Mouse (Mus musculus) layer of hippocampus, adult 9-10 months (tissue): Measurements from ENCODE around the gene Cmya5.
"Not testable (repeated sequence)": the region's sequence is repeated elsewhere in the genome, so short reads cannot be mapped to it uniquely, and the experiment has no call there.

Source experiments
- DNase-seq: peaks from one replicate; pipeline ENCODE4 v3.0.0; 2022; ENCODE audit warnings: low spot score

Gene Cmya5

DNA sequence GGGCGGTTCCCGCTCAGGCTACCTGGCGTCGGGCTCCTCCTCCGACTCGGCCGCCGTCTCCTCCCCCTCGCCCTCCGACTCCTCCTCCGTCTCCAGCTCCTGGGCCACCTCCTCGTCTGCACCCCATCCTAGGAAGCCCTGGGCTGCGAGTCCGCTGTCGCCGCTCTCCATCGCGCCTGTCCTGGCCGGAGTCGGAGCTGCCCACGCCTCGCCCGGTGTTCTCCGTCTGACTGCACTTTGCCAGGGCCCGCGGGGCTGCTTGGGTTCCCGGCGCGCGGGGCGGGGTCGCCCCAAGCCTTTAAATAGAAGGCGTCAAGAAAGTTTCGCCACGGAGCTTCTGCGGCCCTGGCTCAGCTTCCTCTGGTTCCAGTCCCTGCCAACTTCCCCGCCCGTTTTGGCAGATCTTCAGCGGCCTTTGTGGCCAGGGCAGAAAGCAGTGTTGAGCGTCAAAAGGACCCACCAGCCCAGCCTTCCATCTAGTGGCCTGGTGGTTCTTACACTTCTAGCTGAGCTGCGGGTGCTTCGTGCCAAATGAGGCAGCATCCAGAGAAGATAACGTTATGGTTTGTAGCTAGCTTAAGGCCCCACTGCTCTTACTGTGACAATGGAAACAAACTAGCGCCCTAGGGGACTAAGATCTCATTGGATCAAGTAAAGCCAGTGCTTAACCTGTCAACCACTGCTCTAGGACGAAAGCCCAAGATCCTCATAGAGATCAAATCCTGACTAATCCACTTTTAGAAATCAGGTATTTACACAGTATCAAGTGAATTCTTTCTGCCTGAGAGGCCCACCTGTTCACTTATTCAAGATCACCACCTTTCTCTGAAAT, at the start of gene Cmya5:
Gene Cmya5 (minus strand): TSS at position 389 of the 832 bp plus-strand sequence.
- DNase-seq, result peak; percentile 61

- DNase-seq, result no peak
Observed at GRCm38 (mm10) chr13:93192646-93193026, 48.1 kb upstream of the Cmya5 start.

- DNase-seq, result peak; percentile 82
Observed at GRCm38 (mm10) chr13:93191831-93192645, 47.5 kb upstream of the Cmya5 start, which contains the start of gene Tent2. TSS of gene Tent2 (minus strand) at chr13:93192385.

DNA sequence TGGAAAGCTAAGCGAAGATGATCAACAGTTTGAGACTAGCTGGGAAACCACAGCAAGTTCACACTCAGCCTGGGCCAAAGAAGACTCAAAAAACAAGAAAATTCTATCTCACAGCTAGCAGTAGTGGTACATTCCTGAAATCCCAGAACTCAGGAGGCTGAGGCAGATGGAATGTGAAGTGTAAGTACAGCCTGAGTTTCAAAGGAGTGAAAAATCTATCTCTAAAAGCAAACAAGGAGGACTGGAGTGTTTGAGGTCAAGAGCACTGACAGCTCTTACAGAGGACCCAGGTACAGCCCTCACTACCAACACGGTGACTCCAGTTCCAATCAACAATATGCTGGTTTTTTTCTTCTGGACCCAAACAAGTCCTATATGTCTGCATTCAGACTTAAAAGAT, 44.9 kb upstream of the Cmya5 start:
- DNase-seq, result no peak

DNA sequence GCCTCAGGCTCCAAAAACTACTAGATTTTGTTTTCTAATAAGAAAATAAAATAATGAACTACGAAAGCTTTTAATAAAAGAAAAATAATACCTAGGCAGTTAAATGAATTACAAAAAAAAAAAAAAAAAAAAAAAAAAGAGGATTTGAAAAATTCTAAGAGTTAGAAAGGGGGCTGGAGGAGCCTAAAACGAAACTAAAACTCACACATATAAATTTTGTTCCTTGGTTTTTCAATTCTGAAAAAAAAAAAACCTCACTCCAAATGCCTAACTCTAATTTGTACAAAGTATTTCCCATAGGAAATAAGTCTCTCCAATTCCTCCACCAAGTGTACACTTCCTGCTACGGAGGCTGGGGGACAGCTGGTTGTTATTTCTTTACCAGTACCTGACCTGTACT, 44.2 kb upstream of the Cmya5 start:
- no peak for DNase-seq

DNA sequence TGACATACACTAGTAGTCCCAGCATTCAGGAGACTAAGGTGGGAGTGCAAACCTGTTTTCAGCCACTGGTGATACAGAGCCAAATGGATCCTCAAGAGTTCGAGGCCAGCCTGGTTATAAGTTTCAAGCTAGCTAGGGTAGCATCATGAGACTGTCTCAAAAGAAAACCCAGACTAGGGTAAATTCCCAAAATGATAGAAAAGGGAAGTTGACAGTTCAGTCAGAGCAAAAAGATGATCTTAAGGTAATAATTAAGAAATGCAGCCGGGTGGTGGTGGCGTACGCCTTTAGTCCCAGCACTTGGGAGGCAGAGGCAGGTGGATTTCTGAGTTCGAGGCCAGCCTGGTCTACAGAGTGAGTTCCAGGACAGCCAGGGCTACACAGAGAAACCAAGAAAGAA, 43.3 kb upstream of the Cmya5 start:
- DNase-seq, result not testable (repeated sequence)

DNA sequence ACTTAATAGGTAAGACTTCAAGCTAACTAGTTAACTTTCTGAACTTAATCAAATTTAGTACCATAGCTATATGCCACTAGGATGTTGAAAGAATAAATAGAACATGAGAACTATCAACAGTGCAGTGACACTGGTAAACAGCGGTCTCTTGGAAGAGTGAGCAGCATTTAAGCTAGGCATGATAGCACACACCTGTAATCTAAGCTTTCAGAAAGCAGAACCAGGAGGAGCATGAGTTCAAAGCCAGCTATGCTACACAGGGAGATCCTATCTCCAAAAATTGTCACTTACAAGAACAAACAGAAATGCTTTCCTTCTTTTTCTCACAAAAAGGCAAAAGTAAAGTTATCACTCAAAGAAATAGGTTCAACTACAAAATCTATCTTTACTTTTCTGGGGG, 35.8 kb upstream of the Cmya5 start:
- no peak for DNase-seq

GRCm38 (mm10) chr13:93179522-93179921, 35.0 kb upstream of the Cmya5 start:
- DNase-seq, result no peak

DNA sequence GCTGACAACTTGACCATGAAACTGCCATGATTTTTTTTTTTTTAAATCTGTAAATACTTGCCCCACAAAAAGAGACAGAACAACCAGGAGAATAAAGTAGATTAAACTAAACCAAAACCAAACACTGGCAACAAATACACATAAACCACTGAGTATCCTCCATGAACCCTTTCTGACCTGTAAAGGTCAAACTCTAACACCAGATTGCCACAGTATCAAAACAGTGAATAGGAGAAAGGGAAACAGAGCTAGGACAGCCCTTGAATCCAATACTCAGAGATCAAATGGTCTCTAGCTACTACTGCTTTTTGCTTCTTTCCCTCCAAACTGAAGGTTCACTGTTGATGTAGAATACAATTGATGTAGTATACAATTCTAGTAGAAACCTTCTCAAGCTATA, 33.0 kb upstream of the Cmya5 start:
- no peak for DNase-seq

- no peak for DNase-seq
Observed at GRCm38 (mm10) chr13:93163303-93163702, 18.8 kb upstream of the Cmya5 start.

DNA sequence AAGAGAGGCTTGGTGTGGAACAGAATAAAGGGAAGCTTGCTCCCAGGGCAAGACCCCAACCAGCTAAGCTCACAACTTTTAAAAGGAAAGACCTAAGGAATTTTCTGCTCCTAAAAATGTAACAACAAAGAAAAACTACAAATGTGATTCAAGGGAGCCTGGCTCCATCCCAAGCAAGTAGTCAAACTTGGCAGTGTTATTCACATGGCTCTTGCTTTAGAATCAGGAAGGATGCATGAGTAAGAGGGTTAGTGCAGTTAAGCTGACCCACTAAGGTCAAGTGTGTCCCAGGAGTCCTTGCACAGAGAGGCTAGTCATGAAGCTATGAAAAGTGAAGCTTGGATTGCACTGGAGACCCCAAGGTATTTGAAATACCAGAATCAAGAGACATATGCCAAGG, 17.9 kb upstream of the Cmya5 start:
- DNase-seq, result no peak

DNA sequence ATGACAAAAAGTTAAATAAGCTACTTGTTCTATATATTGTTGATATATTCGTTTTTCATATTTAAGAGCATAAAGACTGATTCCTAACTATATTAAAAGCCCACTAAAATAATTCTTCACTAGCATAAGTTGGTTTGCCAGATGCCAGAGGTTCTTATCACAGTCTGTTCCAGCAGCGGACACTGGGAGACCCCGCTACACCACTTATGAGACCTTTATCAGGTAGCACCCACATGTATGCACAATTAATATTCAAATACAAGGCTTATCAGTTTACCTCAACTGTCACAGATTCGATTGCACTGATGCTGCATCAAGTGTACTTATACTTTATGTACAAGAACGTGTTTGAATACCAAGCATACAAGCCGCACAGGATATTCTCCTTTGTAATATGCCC, 13.7 kb upstream of the Cmya5 start:
- no peak for DNase-seq

DNA sequence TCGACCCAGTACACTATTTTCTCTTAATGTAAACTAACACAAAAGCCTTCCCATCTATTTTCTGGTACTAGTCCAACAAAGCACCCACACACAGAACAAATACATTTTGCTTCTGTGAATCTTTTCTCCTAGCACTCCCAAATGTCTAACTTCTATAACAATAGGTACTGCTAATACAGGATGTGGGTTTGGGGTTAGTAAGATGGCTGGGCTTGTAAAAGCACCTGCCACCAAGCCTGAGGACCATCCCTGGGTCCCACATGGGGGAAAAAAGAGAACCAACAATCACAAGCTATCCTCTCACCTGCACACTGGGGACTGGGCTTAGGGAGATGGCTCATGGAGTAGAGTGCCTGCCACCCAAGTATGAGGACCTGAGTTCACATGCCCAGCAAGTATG, 8.8 kb upstream of the Cmya5 start:
- no peak for DNase-seq

DNA sequence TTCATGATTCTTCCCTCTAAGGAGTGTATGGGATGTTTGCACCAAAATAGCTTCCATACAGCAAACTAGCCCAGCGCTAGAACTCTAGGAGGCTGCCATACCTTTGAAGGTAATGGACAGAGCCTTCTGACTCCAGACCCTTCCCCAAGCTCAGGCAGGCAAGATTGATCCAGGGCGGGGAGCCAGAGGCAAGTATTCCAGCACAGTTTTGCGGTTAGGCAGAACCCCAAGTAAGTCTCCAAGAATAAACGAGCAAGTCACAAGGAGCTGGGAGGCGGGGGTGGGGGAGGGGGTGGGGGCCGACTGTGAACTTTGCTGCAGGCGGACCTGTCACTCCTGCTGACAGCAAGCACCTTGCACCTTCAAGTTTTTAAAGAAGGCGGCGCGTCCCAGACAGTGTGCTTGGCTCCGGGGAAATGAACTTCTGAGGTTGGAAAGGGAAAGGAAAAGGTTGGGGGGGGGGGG, 673 bp downstream of the Cmya5 start:
- no peak for DNase-seq

- DNase-seq, result no peak
Observed at GRCm38 (mm10) chr13:93141184-93141583, 3.3 kb downstream of the Cmya5 start.

GRCm38 (mm10) chr13:93138059-93138458, 6.5 kb downstream of the Cmya5 start:
- no peak for DNase-seq

- no peak for DNase-seq
Observed at GRCm38 (mm10) chr13:93137098-93137497, 7.4 kb downstream of the Cmya5 start.

- DNase-seq, result no peak
Observed at GRCm38 (mm10) chr13:93136251-93136650, 8.3 kb downstream of the Cmya5 start.

- no peak for DNase-seq
Observed at GRCm38 (mm10) chr13:93135501-93135900, 9.0 kb downstream of the Cmya5 start.

- DNase-seq, result no peak
Observed at GRCm38 (mm10) chr13:93130674-93131073, 13.8 kb downstream of the Cmya5 start.

DNA sequence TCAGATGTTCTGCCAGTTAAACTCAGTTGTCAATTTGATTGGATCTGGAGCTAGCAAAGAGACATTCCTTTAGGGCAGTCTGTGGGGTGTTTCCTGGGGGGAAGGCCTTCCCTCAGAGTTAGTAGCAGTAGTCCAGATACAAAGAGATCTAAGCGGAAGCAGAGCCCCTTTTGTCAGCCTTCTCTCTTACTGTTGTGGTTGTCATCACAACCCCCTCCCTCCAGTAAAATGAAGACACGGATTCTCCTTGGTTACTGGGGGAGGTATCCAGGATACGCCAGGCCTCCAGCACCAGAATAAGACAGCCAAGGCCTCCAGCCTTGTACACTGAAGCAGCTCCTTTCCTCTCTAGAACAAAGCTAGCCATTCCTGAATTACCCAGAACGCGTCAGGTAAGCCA, 15.6 kb downstream of the Cmya5 start:
- no peak for DNase-seq

DNA sequence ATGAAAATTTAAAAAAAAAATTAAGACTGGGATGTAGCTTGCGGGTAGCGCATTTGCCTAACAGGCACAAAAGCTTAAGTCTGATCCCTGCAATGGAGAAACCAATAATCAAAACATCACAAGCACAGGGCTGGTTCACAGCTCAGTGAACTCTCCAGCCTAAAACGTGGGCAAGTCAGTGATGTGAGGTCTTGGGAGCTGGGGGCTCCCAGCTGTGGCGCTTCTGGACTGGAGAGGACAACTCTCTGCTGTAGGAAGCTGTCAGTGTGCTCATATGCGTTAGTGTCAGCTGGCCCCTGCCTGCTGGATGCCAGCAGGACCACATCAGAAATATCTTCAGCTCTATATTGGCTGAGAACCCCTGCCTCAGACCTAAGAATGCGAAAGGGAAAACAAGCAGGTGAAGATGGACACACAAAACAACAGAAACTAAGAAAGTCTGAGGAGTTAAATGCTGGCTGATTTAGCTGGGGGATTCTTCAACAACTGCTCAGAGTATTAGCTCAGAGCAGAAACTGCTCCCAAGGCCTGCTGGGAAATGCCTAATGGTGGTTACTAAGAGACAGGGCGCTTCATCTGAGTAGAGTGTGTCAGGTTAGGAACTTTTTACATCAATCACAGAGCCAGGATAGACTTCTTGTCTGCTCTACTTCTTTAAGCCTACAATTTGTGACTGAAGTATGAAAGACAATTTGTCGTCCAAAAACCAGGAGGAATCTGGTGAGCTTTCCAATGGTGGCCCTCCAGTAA, 16.2 kb downstream of the Cmya5 start:
- DNase-seq, result no peak
